Mouse (Mus musculus): ENCODE results near the gene Tmem198.

Tmem198 gene

GRCm38 (mm10) chr1:75478916-75479634, at the start of gene Tmem198, which contains the start of gene Chpf:
Gene Tmem198 (plus strand): TSS chr1:75479532.
Gene Chpf (minus strand): TSS chr1:75479307.
- DNase-seq = peak; percentile 94

GRCm38 (mm10) chr1:75435475-75436328, 43.6 kb upstream of the Tmem198 start, which contains the start of gene Gmppa:
Gene Gmppa (plus strand): TSS chr1:75435930.
- DNase-seq = peak; percentile 39 to 68

DNA sequence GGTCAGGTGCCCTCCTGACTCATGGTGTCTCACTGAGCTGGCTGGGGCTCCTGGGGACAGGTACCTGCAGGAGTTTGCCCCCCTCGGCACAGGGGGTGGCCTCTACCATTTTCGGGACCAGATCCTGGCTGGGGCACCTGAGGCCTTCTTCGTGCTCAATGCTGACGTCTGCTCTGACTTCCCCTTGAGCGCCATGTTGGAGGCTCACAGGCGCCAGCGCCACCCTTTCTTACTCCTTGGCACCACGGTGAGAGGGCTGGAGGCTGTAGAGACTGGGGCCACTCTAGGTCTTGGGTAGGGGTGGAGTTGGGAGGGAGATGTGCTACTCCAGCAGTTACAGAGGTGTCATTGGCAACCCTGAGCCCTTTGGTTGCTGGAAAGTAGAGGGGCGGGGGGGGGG, 40.5 kb upstream of the Tmem198 start:
- DNase-seq = no peak

GRCm38 (mm10) chr1:75440661-75441060, 38.7 kb upstream of the Tmem198 start:
- no peak for DNase-seq

DNA sequence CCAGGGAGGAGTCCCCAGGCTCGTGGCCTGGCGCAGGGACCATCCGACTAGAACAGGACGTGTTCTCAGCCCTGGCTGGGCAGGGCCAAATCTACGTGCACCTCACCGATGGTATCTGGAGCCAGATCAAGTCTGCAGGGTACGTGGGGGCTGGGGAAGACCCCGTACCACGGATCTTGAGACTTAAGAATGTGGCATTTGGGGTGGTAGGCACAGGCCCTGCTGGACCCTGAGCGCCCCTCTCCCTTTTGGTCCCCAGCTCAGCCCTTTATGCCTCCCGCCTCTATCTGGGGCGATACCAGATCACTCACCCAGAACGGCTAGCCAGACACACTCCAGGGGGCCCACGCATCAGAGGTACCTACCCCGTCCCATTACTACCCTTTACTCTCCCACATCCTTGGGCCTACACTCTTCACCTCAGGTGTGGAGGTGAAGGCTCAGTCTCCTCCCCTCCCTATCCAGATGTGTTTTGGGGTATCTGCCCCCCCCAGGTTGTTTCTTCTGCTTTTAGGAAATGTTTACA, 37.8 kb upstream of the Tmem198 start:
- no peak for DNase-seq

- no peak for DNase-seq
These were observed 37.2 kb upstream of the Tmem198 start for GRCm38 (mm10) chr1:75442171-75442570.

DNA sequence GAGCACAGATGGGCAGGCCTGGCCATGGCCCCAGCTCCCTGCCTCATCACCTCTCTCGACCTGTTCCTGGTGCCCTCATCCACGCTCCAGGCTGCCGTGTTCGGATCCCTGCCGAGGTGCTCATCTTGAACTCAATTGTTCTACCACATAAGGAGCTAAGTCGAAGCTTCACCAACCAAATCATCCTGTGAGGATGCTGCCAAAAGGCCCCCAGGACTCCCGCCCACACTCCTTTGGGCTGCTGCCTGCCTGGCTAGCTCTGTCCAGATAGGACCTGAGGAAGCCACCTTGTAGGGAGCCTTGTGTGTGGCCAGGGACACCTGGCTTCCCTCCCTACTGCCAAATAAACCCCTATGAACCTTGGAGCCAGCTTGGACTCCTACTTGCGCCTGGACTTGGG, 36.5 kb upstream of the Tmem198 start:
- DNase-seq = no peak

- DNase-seq = no peak
These were observed 35.9 kb upstream of the Tmem198 start for GRCm38 (mm10) chr1:75443247-75444024.

DNA sequence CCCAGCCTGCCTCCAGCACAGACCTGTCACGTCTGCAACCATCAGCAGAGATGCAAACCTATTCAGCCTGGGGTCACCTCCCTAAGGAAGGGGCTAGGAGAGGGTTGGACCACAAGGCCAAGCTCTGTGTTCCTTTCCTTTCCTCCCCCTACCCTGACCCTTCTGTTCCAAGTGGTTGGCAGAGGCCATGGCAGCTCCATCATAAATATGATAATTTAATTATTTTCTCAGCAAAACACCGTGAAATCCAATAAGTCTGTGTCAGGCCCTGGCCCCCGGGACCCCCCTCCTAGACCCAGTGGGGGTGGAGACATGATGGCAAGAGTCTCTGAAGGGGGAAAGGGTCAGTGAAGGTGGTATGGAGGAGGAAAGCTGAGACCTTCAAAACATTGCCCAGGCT, 35.1 kb upstream of the Tmem198 start:
- no peak for DNase-seq

DNA sequence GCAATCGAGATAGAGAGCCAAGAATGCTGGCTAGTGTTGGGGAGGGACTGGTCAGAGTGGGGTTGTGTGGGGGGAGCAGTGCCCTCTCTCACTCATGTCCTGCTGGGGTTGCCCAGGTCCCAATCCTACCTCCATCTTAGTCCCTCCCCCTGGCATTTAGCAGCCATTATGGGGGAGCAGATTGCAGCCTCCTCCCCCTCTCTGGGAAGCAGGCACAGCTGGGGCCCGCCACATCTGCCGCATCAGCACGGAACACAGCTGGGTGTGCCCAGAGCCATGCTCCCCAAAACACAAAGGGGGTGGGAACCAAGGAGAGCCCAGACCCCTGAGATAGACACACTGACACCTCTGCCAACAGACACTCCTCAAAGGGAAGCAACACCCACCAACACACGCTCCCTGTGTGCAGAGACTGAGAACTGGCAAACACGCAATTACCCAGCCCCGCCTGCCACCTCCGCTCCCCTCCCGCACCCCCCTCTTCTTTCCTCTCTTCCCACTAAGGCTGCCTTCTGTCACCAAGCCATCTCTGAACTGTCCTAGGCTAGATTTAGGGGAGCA, 34.1 kb upstream of the Tmem198 start:
- DNase-seq = no peak

DNA sequence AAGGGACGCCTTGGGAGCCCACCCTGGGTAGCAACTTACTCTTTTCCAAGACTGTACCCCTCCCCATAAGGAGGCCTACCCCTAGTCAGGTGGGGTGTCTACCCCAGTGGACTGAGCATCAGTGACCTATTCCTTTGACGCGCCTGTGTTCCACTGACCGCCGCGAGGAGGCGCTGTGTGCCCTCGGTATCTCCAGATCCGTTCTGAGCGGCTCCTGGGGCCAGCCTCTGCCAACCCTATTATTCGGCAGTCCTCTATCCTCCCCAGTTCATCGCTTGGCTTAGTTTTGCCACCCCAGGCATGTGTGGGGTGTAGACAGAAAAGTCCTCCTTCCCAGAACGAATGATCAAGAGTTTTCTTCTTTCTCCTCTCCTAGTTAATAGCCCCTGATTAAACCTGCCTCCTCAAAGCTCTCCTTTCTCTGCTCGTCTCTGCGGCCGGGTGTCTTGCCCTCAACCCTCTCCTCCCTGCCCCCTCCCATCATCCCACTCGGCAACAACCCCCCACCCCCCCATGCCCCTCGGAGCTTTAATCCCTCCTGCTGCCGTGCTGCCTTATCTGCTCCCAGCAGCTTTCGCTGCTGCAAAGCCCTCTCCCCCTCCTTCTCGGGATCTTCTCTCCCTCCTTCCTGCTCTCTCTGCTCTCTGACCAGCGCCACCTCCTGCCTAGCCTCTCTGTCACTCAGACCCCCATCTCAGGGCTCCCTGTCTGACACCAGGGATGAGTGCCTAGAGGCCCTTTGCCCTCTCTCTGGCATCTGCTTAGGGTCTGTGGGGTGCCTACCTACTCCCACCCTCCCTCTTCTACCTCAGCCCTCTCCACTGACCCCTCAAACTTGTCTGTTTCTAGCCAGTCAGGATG, 33.4 kb upstream of the Tmem198 start:
- DNase-seq = peak; percentile 44 to 70

DNA sequence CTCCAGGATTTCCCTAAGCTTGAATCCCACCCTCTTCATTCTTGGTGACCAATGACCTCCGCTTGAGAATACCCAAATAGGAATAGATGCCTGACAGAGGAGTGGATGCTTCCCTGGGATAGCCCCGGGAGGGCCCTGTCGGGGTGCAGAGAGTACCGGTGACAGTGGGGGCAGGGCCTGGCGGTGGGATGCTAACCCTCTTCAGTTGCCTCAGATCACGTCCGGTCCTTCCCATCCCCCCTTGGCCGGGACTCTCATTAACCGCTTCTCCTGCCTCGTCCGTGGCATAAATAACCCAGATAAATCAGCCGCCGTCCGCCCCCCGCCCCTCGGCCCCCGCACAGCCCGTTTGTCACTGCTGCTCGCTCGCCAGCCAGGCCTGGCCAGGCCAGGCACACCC, 32.7 kb upstream of the Tmem198 start:
- no peak for DNase-seq

- no peak for DNase-seq
These were observed 31.9 kb upstream of the Tmem198 start for GRCm38 (mm10) chr1:75447265-75448051.

- no peak for DNase-seq
These were observed 31.3 kb upstream of the Tmem198 start for GRCm38 (mm10) chr1:75448052-75448431.

DNA sequence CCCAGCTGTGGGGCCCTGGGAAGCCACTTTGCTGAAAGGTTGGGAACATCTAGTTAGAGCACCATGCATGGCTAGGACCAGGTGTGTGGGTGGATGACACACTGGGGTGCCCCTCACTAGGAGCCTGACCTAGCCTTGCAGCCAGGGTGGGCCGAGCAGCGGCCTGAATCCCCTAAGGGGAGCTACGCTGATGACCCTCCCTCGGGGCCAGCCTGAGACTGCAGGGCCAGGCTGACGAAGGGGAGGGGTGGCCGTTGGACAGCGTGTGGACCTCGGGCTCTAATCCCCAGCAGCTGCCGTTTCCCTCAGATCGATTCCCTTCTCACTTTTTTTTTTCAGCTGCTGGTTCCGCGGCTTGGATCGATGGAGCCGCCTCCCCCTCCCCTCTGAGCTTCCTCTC, 30.4 kb upstream of the Tmem198 start:
- no peak for DNase-seq

GRCm38 (mm10) chr1:75449377-75450135, 29.8 kb upstream of the Tmem198 start:
- DNase-seq = no peak

DNA sequence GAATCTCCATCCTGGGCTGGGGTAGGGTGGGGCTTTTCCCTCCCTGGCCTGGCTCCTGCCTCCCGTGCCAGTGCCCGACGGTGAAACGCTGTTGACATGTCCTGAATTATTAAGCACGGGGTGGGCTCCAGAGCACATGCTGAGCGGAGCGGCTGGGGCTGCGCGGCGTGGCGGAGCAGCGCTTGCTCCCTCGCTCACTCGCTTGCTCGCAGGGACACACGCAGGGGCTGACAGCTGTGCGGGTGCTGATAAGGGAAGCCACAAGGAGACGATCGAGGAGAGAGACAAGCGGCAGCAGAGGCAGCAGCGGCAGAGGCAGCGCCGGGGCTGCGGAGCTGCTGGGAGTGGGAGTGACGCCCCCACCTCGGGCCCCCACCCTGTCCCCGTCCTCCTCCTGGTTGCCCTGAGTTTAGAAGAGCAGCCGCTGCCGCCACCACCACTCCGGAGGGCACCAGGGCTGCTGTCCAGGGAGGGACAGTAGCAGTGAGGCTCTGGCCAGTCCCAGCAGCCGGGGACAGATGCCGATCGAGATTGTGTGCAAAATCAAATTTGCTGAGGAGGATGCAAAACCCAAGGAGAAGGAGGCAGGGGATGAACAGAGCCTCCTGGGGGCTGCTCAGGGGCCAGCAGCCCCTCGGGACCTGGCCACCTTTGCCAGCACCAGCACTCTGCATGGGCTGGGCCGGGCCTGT, 28.9 kb upstream of the Tmem198 start, which contains the start of gene Asic4:
Asic4 (plus strand) TSS at position 123 of the 692 bp plus-strand sequence.
- no peak for DNase-seq

DNA sequence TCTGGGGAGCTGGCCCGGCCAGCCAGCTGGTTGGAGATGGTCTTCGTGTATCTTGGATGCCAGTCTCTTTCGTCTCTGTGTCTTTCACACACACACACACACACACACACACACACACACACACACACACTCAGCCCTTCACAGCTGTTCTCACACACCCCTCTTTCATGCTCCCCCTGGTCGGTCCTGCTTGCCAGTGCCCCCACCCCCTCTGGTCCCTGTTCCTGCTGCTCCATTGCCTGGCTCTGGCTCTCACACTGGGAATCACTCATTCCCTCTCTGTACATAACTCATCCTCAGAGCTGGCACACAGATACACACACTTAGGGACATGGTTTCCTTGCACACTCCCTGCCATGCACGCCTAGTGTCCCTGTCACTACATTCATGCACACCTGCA, 27.4 kb upstream of the Tmem198 start:
- DNase-seq = no peak

- DNase-seq = no peak
These were observed 23.9 kb upstream of the Tmem198 start for GRCm38 (mm10) chr1:75455433-75455832.

Data from spleen, adult 18-20 months (tissue).